8 mouse cellular contexts compared by ENCODE assay signal in genomic region chr13:103774119-103774757, GRCm38 (mm10). TPM values are rescaled to one million over a fixed set of nuclear protein-coding genes. Genes with fewer than 3 reads are reported as not detected.
A peak's percentile ranks its signal among the peaks of the same experiment; 100 is the strongest.
DNase-seq lines count a peak whose midpoint lies in the region; ATAC-seq lines count a peak whose summit lies in the region.

Gene Srek1, minus strand, starts transcription at chr13:103774608.

- H3K36me3 ChIP-seq in hindbrain, embryonic 15.5 days = no peaks in the 10 kb centered on the region

- peak within 1 kb of the TSS; percentile 86 for H3K9ac ChIP-seq in hindbrain, embryonic 15.5 days

- peak; percentile 96 for ATAC-seq in hindbrain, embryonic 15.5 days (ENCODE audit: low FRiP score, low read depth)

- peak within 1 kb of the TSS; percentile 83 for H3K4me3 ChIP-seq in hindbrain, embryonic 15.5 days

- under 1% methylated on average over 77 of the region's 81 CpGs for WGBS in hindbrain, embryonic 15.5 days

- no peaks in the 10 kb centered on the region for H3K9me3 ChIP-seq in hindbrain, embryonic 15.5 days

- peaks cover 35% of the 10 kb centered on the region for H3K4me1 ChIP-seq in hindbrain, embryonic 15.5 days (replicated peaks)

- H3K27me3 ChIP-seq in hindbrain, embryonic 15.5 days = 0 out of 2 replicates have a peak, but pooled peaks cover 2% of the 10 kb centered on the region

- peak within 1 kb of the TSS; percentile 80 for H3K4me2 ChIP-seq in hindbrain, embryonic 15.5 days

- peak; percentile 93 for DNase-seq in R1 (ENCODE audit: low read depth, low spot score)
- peak; percentile 97 for DNase-seq in cerebellum, postnatal 25 days
- peak; percentile 96 for DNase-seq in frontal cortex, postnatal 36 days (ENCODE audit: low spot score in 2 of 2)
- peak; percentile 90 for DNase-seq in left cerebral cortex, adult 11 months (ENCODE audit: low spot score)
- peak; percentile 94 to 96 for DNase-seq in lung, postnatal 4 days
- DNase-seq in retina, postnatal 7 days (ENCODE audit: low read depth, low spot score) = peak; percentile 95
- DNase-seq in urinary bladder, adult 2 months (ENCODE audit: low spot score) = peak; percentile 91

- H3K27ac ChIP-seq in hindbrain, embryonic 15.5 days (replicated peaks) = peak within 1 kb of the TSS; percentile 100

RNA-seq across cellular contexts. Expression of gene Srek1, which starts in this region (rescaled TPM):
- polyA plus RNA-seq in hindbrain, embryonic 15.5 days (2015; fragmentation: Nextera tagmentation; extraction: Ambion mirVana) = 62.0 and 66.8 TPM in 2 replicates
- 69.9 and 74.2 TPM in 2 replicates for polyA plus RNA-seq in urinary bladder, adult 2 months (2012; rRNA removed)

Comparison
In these comparisons a context has a peak if more than half of its experiments do, and no peak if none do; other contexts are left out.
1. Peak in every context shown above with its lines: DNase-seq, ATAC-seq, H3K4me3 ChIP-seq and H3K27ac ChIP-seq.